Mouse (Mus musculus) kidney, postnatal 0 days (tissue): ENCODE results near the gene Acnat1. TPM values are rescaled to one million over a fixed set of nuclear protein-coding genes. Genes with fewer than 3 reads are reported as not detected.
A peak's percentile ranks its signal among the peaks of the same experiment; 100 is the strongest.

Source experiments
- ATAC-seq: fragments of 200-750 bp; cut with Nextera tagmentation; replicated peaks from 2 replicates; pipeline ENCODE4 v1.8.0; 2017; ENCODE audit warnings: low read depth, moderate number of reproducible peaks, moderate TSS enrichment, moderate library complexity; ENCODE audit not compliant: low FRiP score
- DNase-seq: peaks from one replicate; pipeline ENCODE4 v3.0.0-alpha.2; 2016; ENCODE audit warnings: low spot score
- H3K27ac ChIP-seq: fragments of 300-500 bp; sonication (generic); 2 replicates; pipeline ENCODE4 v1.5.1; 2014; ENCODE audit warnings: mild to moderate bottlenecking
- H3K27me3 ChIP-seq: fragments of 300-500 bp; sonication (generic); 2 replicates; pipeline ENCODE4 v1.6.1; 2014; ENCODE audit warnings: low read length, mixed read lengths; ENCODE audit not compliant: insufficient read depth
- H3K36me3 ChIP-seq: fragments of 300-500 bp; sonication (generic); 2 replicates; pipeline ENCODE4 v1.6.1; 2014; ENCODE audit warnings: low read length, mixed read lengths; ENCODE audit not compliant: insufficient read depth
- H3K4me1 ChIP-seq: fragments of 300-500 bp; sonication (generic); replicated peaks from 2 replicates; pipeline ENCODE4 v1.6.1; 2014; ENCODE audit warnings: antibody characterized with exemption, low read length, mixed read lengths; ENCODE audit not compliant: insufficient read depth
- H3K4me2 ChIP-seq: fragments of 300-500 bp; sonication (generic); 2 replicates; pipeline ENCODE4 v1.6.1; 2014; ENCODE audit warnings: mild to moderate bottlenecking, low read length, moderate library complexity, mixed read lengths
- H3K4me3 ChIP-seq: fragments of 300-500 bp; sonication (generic); replicated peaks from 2 replicates; pipeline ENCODE4 v1.5.1; 2014; ENCODE audit warnings: low read depth, low read length
- H3K9ac ChIP-seq: fragments of 300-500 bp; sonication (generic); 2 replicates; pipeline ENCODE4 v1.6.1; 2014; ENCODE audit warnings: low read depth, low read length
- H3K9me3 ChIP-seq: fragments of 300-500 bp; sonication (generic); replicated peaks from 2 replicates; pipeline ENCODE4 v1.6.1; 2016; ENCODE audit warnings: low read length, inconsistent platforms, mixed read lengths
- CTCF ChIP-seq: IDR thresholded peaks from 2 replicates; pipeline ENCODE4 v1.5.1; 2016; ENCODE audit warnings: antibody characterized with exemption, low read depth, mild to moderate bottlenecking, moderate library complexity
- WGBS: fragments of 180-500 bp; shearing (Covaris S2); extraction: QIAGEN DNeasy Blood & Tissue Kit; methylation state at CpG from one replicate; pipeline ENCODE4 v1.1.7; 2014; 5-methylcytosine and 5-hydroxymethylcytosine counted together
- polyA plus RNA-seq: library from polyadenylated mRNA; unstranded; fragments of >200 nt; fragmentation: Nextera tagmentation; extraction: Ambion mirVana; gene quantifications from 2 replicates; pipeline ENCODE4 v1.2.1, GENCODE M21; 2015

Gene Acnat1
- 1.0 TPM in 2 replicates for polyA plus RNA-seq

DNA sequence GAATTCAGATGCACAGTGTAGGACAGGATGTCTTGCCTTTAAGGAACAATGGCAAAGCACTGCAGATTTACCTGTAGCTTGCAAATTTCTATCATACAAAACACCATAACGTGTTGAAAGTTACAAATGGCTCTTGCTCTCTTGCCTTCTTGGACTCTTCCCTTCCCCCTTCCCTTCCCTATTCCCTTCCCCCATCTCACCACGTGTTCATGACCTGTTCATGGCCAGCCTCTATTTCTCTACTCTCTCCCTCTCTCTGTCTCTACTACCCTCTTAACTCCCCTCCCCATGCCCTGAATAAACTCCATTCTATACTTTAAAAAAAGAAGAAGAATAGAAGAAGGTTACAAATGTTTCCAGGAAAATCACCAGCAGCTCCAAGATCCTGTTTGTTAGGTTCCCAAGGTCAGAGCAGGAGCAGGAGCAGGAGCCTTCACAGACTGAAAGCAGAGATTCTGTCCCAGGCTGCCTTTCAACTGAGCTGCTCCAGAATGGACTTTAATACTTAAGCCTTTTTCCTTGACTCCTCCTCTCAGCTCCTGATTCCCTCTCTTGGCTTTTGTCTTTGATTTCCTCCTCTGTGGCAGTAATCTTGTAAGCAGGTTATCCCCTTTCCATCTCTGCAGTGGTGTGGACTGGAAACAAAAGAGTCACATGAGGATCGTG is at the start of gene Acnat1:
Gene Acnat1 (minus strand): TSS at position 478 of the 666 bp plus-strand sequence.
- no peak for ATAC-seq
- WGBS, result 42% methylated on average over 3 of the region's 3 CpGs

DNA sequence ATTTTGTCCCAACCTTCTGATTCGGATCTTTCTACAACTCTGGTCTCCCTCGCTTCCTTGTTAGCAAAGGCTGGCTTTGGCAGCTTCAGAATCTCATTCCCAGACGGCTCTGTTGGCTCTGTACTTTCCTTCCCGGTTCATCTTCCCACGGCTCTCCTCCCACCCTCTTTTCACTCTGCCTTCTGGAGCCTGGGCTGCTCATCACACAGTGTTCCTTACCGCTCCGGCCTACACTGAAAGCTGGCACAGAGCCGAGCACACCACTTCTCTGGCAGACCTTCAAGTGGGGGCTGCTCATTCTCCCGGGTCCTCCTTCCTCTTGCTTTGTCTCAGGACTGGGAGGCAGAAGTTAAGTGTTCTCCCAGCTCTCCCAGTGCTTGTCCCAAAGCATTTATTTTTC is 48.9 kb upstream of the Acnat1 start:
- TF ChIP-seq CTCF, result no peak

More for the DNA sequence above, at the start of gene Acnat1:
- no peaks in the 10 kb centered on the region for H3K36me3 ChIP-seq
- no peak within 1 kb of the TSS for H3K27ac ChIP-seq
- no peaks in the 10 kb centered on the region for H3K9me3 ChIP-seq
- H3K4me3 ChIP-seq, result no peak within 1 kb of the TSS
- TF ChIP-seq CTCF, result no peak
- H3K27me3 ChIP-seq, result no peaks in the 10 kb centered on the region
- no peaks in the 10 kb centered on the region for H3K4me1 ChIP-seq
- no peak within 1 kb of the TSS for H3K4me2 ChIP-seq
- H3K9ac ChIP-seq, result no peak within 1 kb of the TSS
- DNase-seq, result no peak

DNA sequence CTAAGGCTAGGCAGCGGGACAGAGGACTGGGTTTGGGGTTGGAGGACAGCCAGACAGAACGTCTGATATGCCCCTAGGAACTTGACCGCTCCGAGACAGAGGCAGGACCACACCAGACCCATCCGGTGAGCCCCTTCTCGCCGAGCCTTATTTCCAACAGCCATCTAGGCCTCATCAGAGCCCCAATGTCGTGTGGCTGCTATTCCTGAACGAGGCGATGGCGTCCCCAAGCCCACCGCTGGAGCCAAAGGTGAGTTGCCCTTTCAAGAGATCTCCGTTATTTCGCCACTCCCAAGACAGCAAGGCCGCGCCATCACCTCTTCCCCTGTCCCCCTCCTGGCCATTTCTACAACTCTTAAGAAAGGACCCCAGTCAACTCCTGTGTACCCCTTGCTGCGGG is 47.6 kb upstream of the Acnat1 start:
- no peaks in the 10 kb centered on the region for H3K27me3 ChIP-seq
- H3K4me3 ChIP-seq, result peak overlapping the region; percentile 71
- TF ChIP-seq CTCF, result 0 out of 2 replicates have a peak, but pooled peaks have one; percentile 13
- DNase-seq, result peak; percentile 38
- WGBS, result under 1% methylated on average over 17 of the region's 17 CpGs
- no peaks in the 10 kb centered on the region for H3K9me3 ChIP-seq
- peak overlapping the region; percentile 71 for H3K9ac ChIP-seq
- ATAC-seq, result peak; percentile 34
- H3K36me3 ChIP-seq, result 0 out of 2 replicates have a peak, but pooled peaks cover 3% of the 10 kb centered on the region
- peak overlapping the region; percentile 47; the same call in 1 of the 2 replicates for H3K27ac ChIP-seq
- peaks cover 3% of the 10 kb centered on the region; the same call in 1 of the 2 replicates for H3K4me1 ChIP-seq
- H3K4me2 ChIP-seq, result peak overlapping the region; percentile 76

More for the DNA sequence above, 48.9 kb upstream of the Acnat1 start:
- Histone ChIP-seq H3K9me3 (no peaks in the 10 kb centered on the region), H3K36me3 (0 out of 2 replicates have a peak, but pooled peaks cover 3% of the 10 kb centered on the region), H3K9ac (no peak overlapping the region), H3K4me3 (no peak overlapping the region), H3K4me1 (peaks cover 3% of the 10 kb centered on the region; the same call in 1 of the 2 replicates), H3K27me3 (no peaks in the 10 kb centered on the region), H3K4me2 (peak overlapping the region; percentile 76; the same call in 1 of the 2 replicates), H3K27ac (no peak overlapping the region)
- 82% methylated on average over 9 of the region's 9 CpGs for WGBS
- ATAC-seq, result no peak
- DNase-seq, result no peak

DNA sequence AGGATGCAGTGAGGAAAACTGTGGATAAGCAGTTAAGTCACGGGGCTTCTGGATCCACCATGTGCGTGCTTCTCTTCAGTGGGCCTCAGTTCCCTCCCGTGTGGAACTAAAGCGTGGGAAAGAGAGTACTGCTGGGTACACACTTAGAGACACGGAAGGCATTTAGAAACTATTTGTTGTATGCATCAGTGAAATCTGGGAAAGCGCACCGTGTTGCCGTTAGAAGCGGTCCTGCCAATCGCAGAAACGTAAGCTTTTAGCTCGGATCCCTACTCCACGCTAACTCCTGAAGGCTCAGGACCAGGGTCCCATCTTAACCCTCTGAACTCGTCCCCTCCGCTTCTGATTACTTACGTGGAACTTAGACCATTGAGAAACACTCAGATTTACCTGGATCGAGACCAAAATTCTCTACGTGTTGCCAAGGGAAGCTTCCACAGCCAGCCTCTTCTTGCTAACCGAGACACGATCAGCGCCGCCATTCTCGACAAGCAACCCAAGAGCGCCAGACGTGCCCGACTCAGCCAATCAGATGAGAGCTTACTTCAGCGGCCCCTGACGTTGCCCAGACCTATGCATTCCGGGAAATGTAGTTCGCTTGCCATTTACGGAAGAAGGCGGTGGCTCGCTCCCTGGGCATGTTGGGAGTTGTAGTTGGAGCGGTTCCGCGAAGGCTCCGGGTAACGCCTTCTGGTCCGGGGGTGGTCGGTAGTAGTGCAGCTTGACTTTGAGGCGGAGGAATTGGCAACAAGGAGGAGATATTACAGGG is 47.0 kb upstream of the Acnat1 start, which contains the start of the genes Mrpl50 and Zfp189:
Gene Mrpl50 (minus strand): TSS at position 522 of the 769 bp plus-strand sequence.
Gene Zfp189 (plus strand): TSS at position 605 of the 769 bp plus-strand sequence.
- peak within 1 kb of the TSS; percentile 72 for H3K27ac ChIP-seq
- 0 out of 2 replicates have a peak, but pooled peaks cover 3% of the 10 kb centered on the region for H3K36me3 ChIP-seq
- peak within 1 kb of the TSS; percentile 76 for H3K4me2 ChIP-seq
- peaks cover 3% of the 10 kb centered on the region; the same call in 1 of the 2 replicates for H3K4me1 ChIP-seq
- H3K4me3 ChIP-seq, result peak within 1 kb of the TSS; percentile 71
- peak; percentile 99 for DNase-seq
- WGBS, result under 1% methylated on average over 41 of the region's 41 CpGs
- ATAC-seq, result peak; percentile 99
- H3K27me3 ChIP-seq, result no peaks in the 10 kb centered on the region
- TF ChIP-seq CTCF, result no peak
- H3K9me3 ChIP-seq, result no peaks in the 10 kb centered on the region
- peak within 1 kb of the TSS; percentile 71 for H3K9ac ChIP-seq

DNA sequence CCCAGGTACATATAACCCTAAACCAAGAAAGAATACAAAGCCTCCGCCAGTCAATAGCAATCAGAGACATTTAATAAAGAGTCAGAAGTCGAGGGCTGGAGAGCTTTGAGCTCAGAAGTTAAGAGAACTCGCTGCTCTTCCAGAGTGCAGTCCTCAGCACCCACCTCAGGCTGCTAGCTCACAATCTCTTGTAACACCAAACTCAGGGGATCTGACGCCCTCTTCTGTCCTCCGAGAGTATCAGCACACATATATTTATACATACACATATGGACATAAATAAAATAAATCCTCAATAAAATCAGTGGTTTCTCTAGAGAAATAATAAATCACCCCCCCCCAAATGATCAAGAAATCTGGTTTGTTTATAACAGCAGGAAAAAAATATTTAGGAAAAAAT is 45.8 kb upstream of the Acnat1 start:
- peak; percentile 39; the same call in 1 of the 2 replicates for TF ChIP-seq CTCF
- Histone ChIP-seq H3K36me3 (0 out of 2 replicates have a peak, but pooled peaks cover 3% of the 10 kb centered on the region), H3K4me2 (peak overlapping the region; percentile 45; the same call in 1 of the 2 replicates), H3K27ac (no peak overlapping the region), H3K9me3 (no peaks in the 10 kb centered on the region), H3K4me3 (no peak overlapping the region), H3K27me3 (no peaks in the 10 kb centered on the region), H3K9ac (no peak overlapping the region), H3K4me1 (peaks cover 3% of the 10 kb centered on the region; the same call in 1 of the 2 replicates)
- 78% methylated on average over 5 of the region's 5 CpGs for WGBS
- DNase-seq (peak; percentile 14), ATAC-seq (no peak)

DNA sequence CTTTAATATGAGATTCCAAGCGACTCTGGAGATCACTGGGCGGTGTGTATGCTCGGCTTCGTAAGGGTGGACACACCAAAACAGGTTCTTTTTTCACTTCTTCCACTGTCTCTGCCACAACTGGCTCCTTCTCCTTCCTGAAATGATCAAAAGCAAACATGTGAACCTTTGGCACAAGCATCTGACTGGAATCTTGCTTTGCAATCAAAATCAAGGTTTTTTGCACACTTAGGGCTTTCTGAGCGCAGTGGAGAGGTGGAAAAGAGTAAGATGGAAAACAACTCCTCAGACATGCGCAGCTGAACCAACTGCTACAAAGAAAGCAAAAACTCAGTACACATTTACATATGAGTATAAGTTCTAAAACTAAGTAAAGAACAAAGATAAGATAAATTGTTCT is 40.7 kb upstream of the Acnat1 start:
- H3K9me3 ChIP-seq, result no peaks in the 10 kb centered on the region
- no peak overlapping the region for H3K4me2 ChIP-seq
- no peak overlapping the region for H3K27ac ChIP-seq
- DNase-seq, result no peak
- no peak overlapping the region for H3K9ac ChIP-seq
- no peak for ATAC-seq
- H3K4me3 ChIP-seq, result no peak overlapping the region
- no peak for TF ChIP-seq CTCF
- peaks cover 25% of the 10 kb centered on the region for H3K36me3 ChIP-seq
- WGBS, result 95% methylated on average over 6 of the region's 6 CpGs
- 0 out of 2 replicates have a peak, but pooled peaks cover 3% of the 10 kb centered on the region for H3K4me1 ChIP-seq
- no peaks in the 10 kb centered on the region for H3K27me3 ChIP-seq
